Mouse (Mus musculus): ENCODE measurements at regions not wholly inside any gene's neighbourhood (a gene's known extent, or its start where the extent isn't known, plus 50 kb on each side); places are given as distances from the start of the nearest gene placed in this dataset.

- peak; percentile 97 for DNase-seq
Measured at GRCm38 (mm10) chr12:32757441-32758119, 61.8 kb upstream of the Nampt start.

GRCm38 (mm10) chr12:32758150-32758549, 61.2 kb upstream of the Nampt start:
- no peak for DNase-seq

DNA sequence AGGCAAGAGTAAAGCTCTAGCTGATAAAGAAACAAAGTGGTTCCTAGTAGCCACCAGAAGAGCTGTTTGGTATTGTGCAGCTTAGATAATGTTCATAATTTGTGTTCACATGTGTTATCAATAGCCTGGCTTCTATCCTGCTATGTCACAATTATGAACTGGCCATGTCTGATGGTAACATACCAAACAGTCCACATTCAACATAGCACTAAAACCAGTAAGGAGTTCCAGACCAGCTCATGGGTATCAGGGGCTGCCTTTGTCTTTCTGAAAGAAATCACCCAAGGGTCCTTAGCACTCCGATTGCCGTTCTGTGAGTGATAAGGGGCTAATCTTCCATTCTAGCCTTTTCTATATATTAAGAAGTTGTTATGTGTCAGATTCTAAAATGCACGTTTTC, 58.7 kb upstream of the Nampt start:
- DNase-seq: no peak

DNA sequence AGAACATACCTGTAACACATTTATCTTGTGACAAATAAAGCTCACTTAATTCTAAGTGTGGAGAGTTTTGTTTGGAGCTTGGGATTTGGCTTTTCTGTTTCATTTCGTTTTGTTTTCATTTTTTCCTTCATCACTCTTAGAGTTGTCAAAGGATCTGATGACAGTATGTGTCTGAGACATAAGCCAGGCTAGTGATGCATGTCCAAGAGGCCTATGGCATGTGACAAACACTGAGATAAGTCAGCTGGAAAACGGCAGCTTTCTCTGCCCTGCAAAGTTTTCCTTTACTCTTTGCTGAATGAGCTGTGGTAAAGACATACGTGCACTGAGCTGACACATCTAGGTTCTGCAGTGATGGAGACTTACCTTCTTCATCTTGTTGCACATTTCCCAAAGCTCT, 58.3 kb upstream of the Nampt start:
- no peak for DNase-seq

DNA sequence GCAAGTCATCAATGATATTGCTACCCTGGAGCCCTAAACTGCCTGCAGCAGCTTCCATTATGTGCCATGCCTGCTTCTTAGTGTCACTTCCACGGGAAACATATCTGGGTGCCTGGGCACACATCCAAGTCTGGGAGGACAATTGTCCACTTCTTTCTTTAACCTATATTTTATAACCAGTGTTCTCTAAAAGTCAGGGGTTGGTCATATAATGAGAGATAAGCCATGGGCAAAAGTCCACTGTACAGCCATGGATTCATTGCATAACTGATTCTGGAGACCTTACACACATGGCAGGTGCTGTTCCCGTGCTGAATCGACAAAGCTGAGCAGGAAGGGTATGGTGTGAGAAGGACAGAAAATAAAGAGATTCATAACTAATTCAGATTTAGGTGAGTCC, 55.1 kb upstream of the Nampt start:
- DNase-seq: no peak

DNA sequence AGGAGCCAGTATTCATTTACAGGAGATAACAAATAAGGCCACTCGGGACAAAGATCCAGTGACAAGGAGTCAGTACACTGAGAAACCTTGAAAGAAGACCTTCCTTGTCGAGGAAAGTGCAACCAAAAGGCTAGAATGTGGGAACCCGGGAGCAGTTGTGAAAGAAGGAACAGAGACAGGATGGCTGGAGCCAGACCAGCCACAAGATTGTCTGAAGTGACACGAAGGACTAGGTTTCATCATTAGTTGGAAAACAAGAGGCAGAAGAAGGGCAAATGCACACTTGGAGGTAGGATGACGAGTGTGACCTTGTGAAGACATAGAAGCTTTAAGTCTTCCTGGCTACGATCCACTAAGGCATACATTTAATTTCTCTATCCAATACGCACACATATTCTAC, 54.6 kb upstream of the Nampt start:
- no peak for DNase-seq

GRCm38 (mm10) chr12:32765861-32766260, 53.5 kb upstream of the Nampt start:
- peak; percentile 71 for DNase-seq

DNA sequence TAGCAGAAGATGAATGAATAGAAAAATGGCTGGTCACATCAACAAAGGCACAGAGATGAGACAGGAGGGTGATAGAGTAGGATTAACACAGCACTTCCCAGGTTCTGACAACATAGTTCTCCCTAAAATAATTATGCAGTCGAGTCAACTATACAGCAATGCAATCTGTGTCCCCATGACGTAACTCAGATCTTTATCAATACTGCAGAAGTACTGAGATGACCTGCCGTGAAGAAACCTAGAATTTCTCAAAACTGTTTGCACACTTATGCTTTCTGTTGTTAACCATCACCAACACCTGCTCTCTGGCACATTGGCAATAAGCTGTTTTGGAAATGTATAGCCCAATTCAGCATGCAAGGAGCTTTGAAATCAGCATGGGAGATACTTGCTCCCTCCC, 52.8 kb upstream of the Nampt start:
- no peak for DNase-seq

- DNase-seq: no peak
Measured at GRCm38 (mm10) chr12:32767206-32768081, 51.9 kb upstream of the Nampt start.

GRCm38 (mm10) chr12:32768082-32768743, 51.1 kb upstream of the Nampt start:
- DNase-seq: no peak

DNA sequence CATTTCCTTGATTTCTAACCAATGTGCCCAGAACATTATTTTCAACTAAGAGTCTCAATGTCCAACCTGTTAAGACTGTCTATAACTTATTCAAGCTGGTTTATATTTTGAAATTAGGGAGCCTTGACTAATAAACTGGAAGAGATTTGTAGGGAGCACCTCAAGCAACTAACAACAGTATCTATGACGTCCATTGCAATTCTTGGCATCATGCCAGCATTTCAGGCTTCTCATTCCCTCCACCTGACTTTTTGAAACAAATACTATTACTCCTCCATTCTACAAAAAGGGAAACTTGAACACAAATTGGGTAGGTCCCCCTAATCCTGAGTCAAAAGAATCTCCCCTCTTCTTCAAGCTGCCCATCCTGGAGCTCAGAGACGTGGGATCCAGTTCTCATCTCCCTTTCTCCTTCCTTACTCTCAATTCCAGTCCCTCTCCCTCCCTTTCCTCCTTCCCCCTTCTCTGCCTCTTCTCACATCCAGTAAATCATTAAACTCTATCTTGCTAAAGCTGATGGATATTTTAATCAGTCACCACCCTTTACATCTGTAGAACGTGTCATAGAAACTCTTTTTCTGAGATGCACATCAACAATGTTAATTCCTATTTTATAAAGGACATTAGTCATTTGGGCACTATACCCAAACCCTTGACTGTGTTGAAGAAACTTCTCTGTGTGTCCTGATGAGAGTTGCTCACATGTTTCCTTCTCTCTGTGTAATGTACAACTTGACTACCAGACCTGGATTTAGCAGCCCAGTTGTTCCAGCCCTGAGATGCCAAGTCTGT, 50.4 kb upstream of the Nampt start:
- no peak for DNase-seq
